Mouse (Mus musculus): ENCODE results near the gene Dcaf5. TPM values are rescaled to one million over a fixed set of nuclear protein-coding genes. Genes with fewer than 3 reads are reported as not detected.

Gene Dcaf5
- total RNA-seq, 2 experiments from 2014 or later = 59.4 to 70.9 TPM

DNA sequence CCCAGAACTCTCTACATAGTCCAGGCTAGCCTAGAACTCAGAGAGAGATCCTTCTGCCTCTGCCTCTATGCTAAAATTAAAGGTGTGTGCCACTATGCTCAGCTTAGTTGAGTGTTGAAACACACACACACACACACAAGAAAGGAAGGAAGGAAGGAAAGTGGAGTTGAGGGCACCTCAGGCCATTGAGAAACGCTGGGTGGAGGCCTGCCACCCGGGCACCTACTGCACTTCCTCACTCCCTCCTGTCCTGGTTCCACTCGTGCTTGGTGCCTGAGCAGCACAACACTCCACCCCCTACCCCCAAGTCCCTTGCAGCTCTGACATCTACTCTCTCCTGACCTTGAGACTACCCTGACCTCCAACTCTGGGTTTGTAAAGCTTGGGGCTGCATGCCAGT lies 146.7 kb downstream of the Dcaf5 start:
- no peak for DNase-seq (ENCODE audit: low spot score in 2 of 2)

DNA sequence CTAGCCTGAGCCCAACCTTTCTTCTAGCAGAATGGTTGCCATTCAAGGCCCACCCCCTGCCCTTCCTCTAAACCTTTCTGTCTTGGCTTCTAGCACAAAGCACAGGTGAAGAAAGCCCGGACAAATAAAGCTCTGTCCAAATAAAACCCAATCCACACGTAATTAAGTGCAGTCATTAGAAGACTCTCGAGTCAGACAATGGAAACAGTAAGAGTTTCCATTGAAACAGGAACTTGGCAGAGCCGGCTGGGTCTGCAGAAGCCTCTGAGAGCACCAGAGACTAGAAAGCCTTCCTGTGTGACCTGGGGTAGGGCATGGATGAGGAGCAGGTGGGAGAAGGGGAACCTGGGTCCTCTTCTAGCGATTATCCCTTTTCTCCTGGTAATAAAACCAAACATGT lies 150.5 kb downstream of the Dcaf5 start:
- DNase-seq (ENCODE audit: low spot score in 2 of 2) = no peak

Small RNAs within 50 kb of the gene (microRNA-seq; reads per million reads assigned to microRNA genes)
- 149 to 241 reads per million in 2 experiments for gene Mir1843a

Other genes with a start within 250 kb of the Dcaf5 start
- gene Actn1, start 176.2 kb downstream of the Dcaf5 start, total RNA-seq (2021) = 10 to 100 TPM; 86.0 to 91.2 TPM
- 10 to 100 TPM; 70.3 to 71.3 TPM for gene Exd2, start 26.5 kb upstream of the Dcaf5 start, total RNA-seq (2021)
- gene Galnt16, start 81.7 kb upstream of the Dcaf5 start, total RNA-seq (2021) = 100 to 1,000 TPM; 126 to 127 TPM
- 10 to 100 TPM; 41.2 to 42.7 TPM for gene Slc39a9, start 207.3 kb upstream of the Dcaf5 start, total RNA-seq (2021)
- 10 to 100 TPM; 56.8 to 57.5 TPM for gene Erh, start 207.7 kb upstream of the Dcaf5 start, total RNA-seq (2021)

Data from layer of hippocampus, postnatal 14 days (tissue).